Mouse (Mus musculus) lung, postnatal 10 days (tissue): ENCODE measurements around the gene Slbp.

Source experiments
- DNase-seq: peaks from one replicate; pipeline ENCODE4 v3.0.0; 2021

The Slbp gene

GRCm38 (mm10) chr5:33628820-33629300, 23.5 kb downstream of the Slbp start:
- DNase-seq = peak; percentile 52

- peak; percentile 13 for DNase-seq
Measured at GRCm38 (mm10) chr5:33627968-33628367, 24.4 kb downstream of the Slbp start.

- no peak for DNase-seq
Measured at GRCm38 (mm10) chr5:33623766-33624165, 28.6 kb downstream of the Slbp start.

DNA sequence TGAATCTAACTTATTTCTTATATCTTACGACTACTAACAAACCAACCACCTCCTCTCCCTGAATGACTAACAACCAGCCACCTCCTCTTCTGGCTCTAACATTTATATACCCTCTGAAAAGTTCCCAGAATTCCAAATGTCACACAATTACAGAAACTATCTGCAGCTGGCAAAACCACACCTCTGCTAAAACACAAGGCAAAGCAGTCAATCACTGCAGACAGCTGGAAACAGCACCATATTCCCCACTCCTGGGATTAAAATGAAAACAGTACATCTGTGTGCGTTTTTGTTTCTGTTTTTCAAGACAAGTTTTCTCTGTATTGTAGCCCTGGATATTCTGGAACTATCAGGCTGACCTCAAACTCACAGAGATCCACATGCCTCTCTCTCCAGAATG, 29.7 kb downstream of the Slbp start:
- no peak for DNase-seq

GRCm38 (mm10) chr5:33614391-33614790, 38.0 kb downstream of the Slbp start:
- DNase-seq = no peak

GRCm38 (mm10) chr5:33611795-33612194, 40.6 kb downstream of the Slbp start:
- DNase-seq = no peak

- DNase-seq = no peak
Measured at GRCm38 (mm10) chr5:33609226-33609625, 43.1 kb downstream of the Slbp start.

GRCm38 (mm10) chr5:33607434-33607833, 44.9 kb downstream of the Slbp start:
- no peak for DNase-seq

- no peak for DNase-seq
Measured at GRCm38 (mm10) chr5:33606631-33607030, 45.7 kb downstream of the Slbp start.

DNA sequence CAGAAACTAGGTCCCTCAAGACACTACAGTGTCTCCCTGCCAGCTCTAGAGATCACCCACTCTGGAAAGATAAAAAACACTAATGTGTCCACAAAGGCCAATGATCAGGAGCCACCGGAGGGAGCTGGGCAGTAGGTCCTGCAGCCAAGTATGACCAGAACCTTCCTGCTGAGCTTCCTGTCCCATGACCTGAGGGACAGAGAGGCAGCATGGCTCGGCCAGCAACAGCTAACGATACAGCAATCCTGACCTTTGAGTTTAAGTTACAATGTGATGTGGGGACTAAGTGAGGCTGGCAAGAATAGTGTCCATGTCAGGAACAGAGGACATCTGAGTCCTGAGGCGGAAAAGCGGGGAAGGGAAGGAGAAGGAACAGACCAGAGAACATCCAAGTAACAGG, 47.1 kb downstream of the Slbp start:
- DNase-seq = no peak

DNA sequence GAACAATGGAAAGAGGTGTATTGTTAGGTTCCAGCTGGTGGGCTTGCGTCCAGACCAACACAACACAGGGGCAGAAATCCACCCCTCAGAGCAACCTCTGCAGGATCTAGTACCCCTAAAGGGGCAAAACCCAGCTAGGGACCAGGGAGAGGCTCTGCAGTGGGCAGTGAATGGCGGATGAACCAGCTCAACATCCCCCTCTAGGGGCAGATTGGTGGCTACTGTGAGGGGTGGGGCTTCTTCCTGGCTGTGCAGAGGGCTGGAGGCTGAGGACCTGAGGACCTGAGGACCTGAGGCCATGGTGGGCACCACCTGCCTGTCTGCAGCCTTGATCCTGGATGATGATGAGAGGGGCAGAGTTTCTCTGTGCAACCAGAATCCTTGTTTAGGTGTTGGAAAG, 58.8 kb downstream of the Slbp start:
- DNase-seq = peak; percentile 21

- DNase-seq = peak; percentile 71
Measured at GRCm38 (mm10) chr5:33589221-33589888, 63.0 kb downstream of the Slbp start.

GRCm38 (mm10) chr5:33588066-33588465, 64.3 kb downstream of the Slbp start:
- DNase-seq = no peak

DNA sequence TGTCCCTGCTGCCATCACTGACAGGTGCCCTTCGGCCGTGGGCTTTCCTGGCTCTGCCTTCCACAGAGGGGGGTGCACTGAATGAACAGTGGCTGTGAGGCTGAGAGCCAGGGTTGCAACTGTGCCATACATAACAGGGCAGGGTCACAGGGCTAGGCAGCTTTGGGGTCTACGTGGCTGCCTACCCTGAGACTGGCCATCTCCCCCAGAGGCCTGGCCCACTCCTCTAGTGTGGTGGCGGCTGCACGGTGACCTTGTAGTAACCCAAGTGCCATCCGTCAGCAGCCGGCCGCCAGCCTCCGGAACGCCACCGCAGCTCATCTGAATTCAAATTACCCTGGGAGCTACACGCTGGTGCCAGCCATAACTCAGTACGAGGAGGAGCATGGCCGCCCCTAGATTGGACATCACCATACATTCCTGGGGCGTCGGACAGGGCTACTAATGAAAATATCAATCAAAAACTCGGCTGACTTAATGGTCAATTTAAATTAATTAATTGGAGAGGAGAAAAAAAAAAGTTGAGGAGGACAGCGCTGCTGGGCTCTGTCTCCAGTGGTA, 64.8 kb downstream of the Slbp start:
- DNase-seq = no peak
